Mouse (Mus musculus): Measurements from ENCODE around the gene Mog. TPM values are rescaled to one million over a fixed set of nuclear protein-coding genes. Genes with fewer than 3 reads are reported as not detected.

Gene Mog
- 0.88 and 2.0 TPM in 2 replicates for polyA plus RNA-seq (2015; fragmentation: Nextera tagmentation; extraction: Ambion mirVana)

GRCm38 (mm10) chr17:37022628-37023576 is at the start of gene Mog:
Mog (minus strand) TSS chr17:37023398.

GRCm38 (mm10) chr17:37045611-37046311 is 22.6 kb upstream of the Mog start, which contains the start of gene Gabbr1:
Gabbr1 (plus strand) TSS chr17:37045966.

GRCm38 (mm10) chr17:37000863-37001262 is 22.3 kb downstream of the Mog start, which contains the start of gene Zfp57:
Zfp57 (plus strand) TSS chr17:37001163.

GRCm38 (mm10) chr17:36989437-36989836 is 33.8 kb downstream of the Mog start, which contains the start of gene H2-M5:
H2-M5 (minus strand) TSS chr17:36989537.

GRCm38 (mm10) chr17:36981221-36981813 is 41.9 kb downstream of the Mog start, which contains the start of gene 2410137M14Rik:
2410137M14Rik (minus strand) TSS chr17:36981237.

Other genes with a start within 250 kb of the Mog start
- not detected in 2 replicates for gene H2-M10.6, start 211.2 kb downstream of the Mog start, polyA plus RNA-seq (2015; fragmentation: Nextera tagmentation; extraction: Ambion mirVana)
- gene Trim26, start 186.3 kb downstream of the Mog start, polyA plus RNA-seq (2015; fragmentation: Nextera tagmentation; extraction: Ambion mirVana) = 37.8 and 41.8 TPM in 2 replicates
- 0.90 and 1.1 TPM in 2 replicates for gene Trim15, start 156.2 kb downstream of the Mog start, polyA plus RNA-seq (2015; fragmentation: Nextera tagmentation; extraction: Ambion mirVana)
- gene Trim10, start 153.8 kb downstream of the Mog start, polyA plus RNA-seq (2015; fragmentation: Nextera tagmentation; extraction: Ambion mirVana) = 0.28 and 0.39 TPM in 2 replicates
- 0.19 TPM in 1 of 2 replicates, not detected in the other for gene Trim40, start 133.3 kb downstream of the Mog start, polyA plus RNA-seq (2015; fragmentation: Nextera tagmentation; extraction: Ambion mirVana)
- gene Trim31, start 125.3 kb downstream of the Mog start, polyA plus RNA-seq (2015; fragmentation: Nextera tagmentation; extraction: Ambion mirVana) = not detected in 2 replicates
- 4.5 and 5.2 TPM in 2 replicates for gene Rnf39, start 80.5 kb downstream of the Mog start, polyA plus RNA-seq (2015; fragmentation: Nextera tagmentation; extraction: Ambion mirVana)
- gene Ppp1r11, start 71.7 kb downstream of the Mog start, polyA plus RNA-seq (2015; fragmentation: Nextera tagmentation; extraction: Ambion mirVana) = 153 and 169 TPM in 2 replicates
- gene Znrd1, start 64.8 kb downstream of the Mog start, polyA plus RNA-seq (2015; fragmentation: Nextera tagmentation; extraction: Ambion mirVana) = 54.6 and 58.0 TPM in 2 replicates
- gene Znrd1as, start 64.8 kb downstream of the Mog start, polyA plus RNA-seq (2015; fragmentation: Nextera tagmentation; extraction: Ambion mirVana) = 3.4 and 4.6 TPM in 2 replicates
- gene 2410137M14Rik, start 42.2 kb downstream of the Mog start, polyA plus RNA-seq (2015; fragmentation: Nextera tagmentation; extraction: Ambion mirVana) = 0.25 TPM in 1 of 2 replicates, not detected in the other
- 1.1 and 1.4 TPM in 2 replicates for gene H2-M5, start 33.9 kb downstream of the Mog start, polyA plus RNA-seq (2015; fragmentation: Nextera tagmentation; extraction: Ambion mirVana)
- 106 and 132 TPM in 2 replicates for gene Zfp57, start 22.2 kb downstream of the Mog start, polyA plus RNA-seq (2015; fragmentation: Nextera tagmentation; extraction: Ambion mirVana)
- 95.5 and 105 TPM in 2 replicates for gene Gabbr1, start 22.6 kb upstream of the Mog start, polyA plus RNA-seq (2015; fragmentation: Nextera tagmentation; extraction: Ambion mirVana)
- 0.08 TPM in 1 of 2 replicates, not detected in the other for gene Olfr90, start 65.1 kb upstream of the Mog start, polyA plus RNA-seq (2015; fragmentation: Nextera tagmentation; extraction: Ambion mirVana)
- not detected in 2 replicates for gene Olfr91, start 74.9 kb upstream of the Mog start, polyA plus RNA-seq (2015; fragmentation: Nextera tagmentation; extraction: Ambion mirVana)
- not detected in 2 replicates for gene Olfr92, start 96.7 kb upstream of the Mog start, polyA plus RNA-seq (2015; fragmentation: Nextera tagmentation; extraction: Ambion mirVana)
- not detected in 2 replicates for gene Olfr93, start 138.1 kb upstream of the Mog start, polyA plus RNA-seq (2015; fragmentation: Nextera tagmentation; extraction: Ambion mirVana)
- gene Ubd, start 170.5 kb upstream of the Mog start, polyA plus RNA-seq (2015; fragmentation: Nextera tagmentation; extraction: Ambion mirVana) = not detected in 2 replicates
- 0.21 TPM in 1 of 2 replicates, not detected in the other for gene Olfr94, start 177.6 kb upstream of the Mog start, polyA plus RNA-seq (2015; fragmentation: Nextera tagmentation; extraction: Ambion mirVana)
- 0.03 and 0.04 TPM in 2 replicates for gene Olfr95, start 189.7 kb upstream of the Mog start, polyA plus RNA-seq (2015; fragmentation: Nextera tagmentation; extraction: Ambion mirVana)
- gene Olfr96, start 196.7 kb upstream of the Mog start, polyA plus RNA-seq (2015; fragmentation: Nextera tagmentation; extraction: Ambion mirVana) = not detected in 2 replicates
- not detected in 2 replicates for gene Olfr97, start 213.9 kb upstream of the Mog start, polyA plus RNA-seq (2015; fragmentation: Nextera tagmentation; extraction: Ambion mirVana)
- gene Olfr98, start 240.4 kb upstream of the Mog start, polyA plus RNA-seq (2015; fragmentation: Nextera tagmentation; extraction: Ambion mirVana) = not detected in 2 replicates
- gene H2-M3, start 246.8 kb upstream of the Mog start, polyA plus RNA-seq (2015; fragmentation: Nextera tagmentation; extraction: Ambion mirVana) = 2.6 and 2.8 TPM in 2 replicates

Data from neural tube, postnatal 0 days (tissue).